Mouse (Mus musculus) neural tube, embryonic 13.5 days (tissue): ENCODE results near the gene Slc9a3r1. TPM values are rescaled to one million over a fixed set of nuclear protein-coding genes. Genes with fewer than 3 reads are reported as not detected.

ENCODE experiments used
- ATAC-seq: fragments of 200-750 bp; cut with Nextera tagmentation; 2 replicates; pipeline ENCODE4 v1.8.0; 2017; ENCODE audit warnings: low read depth, mild to moderate bottlenecking, moderate TSS enrichment, moderate library complexity
- H3K27ac ChIP-seq: fragments of 300-500 bp; sonication (generic); replicated peaks from 2 replicates; pipeline ENCODE4 v1.5.1; 2015; ENCODE audit warnings: moderate library complexity, mild to moderate bottlenecking, inconsistent platforms
- H3K27me3 ChIP-seq: fragments of 300-500 bp; sonication (generic); 2 replicates; pipeline ENCODE4 v1.6.1; 2015; ENCODE audit warnings: mild to moderate bottlenecking, inconsistent platforms
- H3K36me3 ChIP-seq: fragments of 300-500 bp; sonication (generic); 2 replicates; pipeline ENCODE4 v1.6.1; 2015; ENCODE audit warnings: mild to moderate bottlenecking, inconsistent platforms
- H3K4me1 ChIP-seq: fragments of 300-500 bp; sonication (generic); replicated peaks from 2 replicates; pipeline ENCODE4 v1.6.1; 2015; ENCODE audit warnings: inconsistent platforms
- H3K4me2 ChIP-seq: fragments of 300-500 bp; sonication (generic); 2 replicates; pipeline ENCODE4 v1.6.1; 2015; ENCODE audit warnings: inconsistent platforms, mild to moderate bottlenecking, moderate library complexity
- H3K4me3 ChIP-seq: fragments of 300-500 bp; sonication (generic); 2 replicates; pipeline ENCODE4 v1.5.1; 2015; ENCODE audit warnings: mild to moderate bottlenecking, inconsistent platforms
- H3K9ac ChIP-seq: fragments of 300-500 bp; sonication (generic); 2 replicates; pipeline ENCODE4 v1.6.1; 2015; ENCODE audit warnings: moderate library complexity, mild to moderate bottlenecking, inconsistent platforms
- H3K9me3 ChIP-seq: fragments of 300-500 bp; sonication (generic); 2 replicates; pipeline ENCODE4 v1.6.1; 2016; ENCODE audit warnings: inconsistent platforms
- WGBS: fragments of 180-500 bp; shearing (Covaris S2); methylation state at CpG from one replicate; pipeline ENCODE4 v1.1.7; 2015; 5-methylcytosine and 5-hydroxymethylcytosine counted together
- polyA plus RNA-seq: library from polyadenylated mRNA; unstranded; fragments of >200 nt; fragmentation: Nextera tagmentation; extraction: Ambion mirVana; gene quantifications from 2 replicates; pipeline ENCODE4 v1.2.1, GENCODE M21; 2015

Slc9a3r1 gene
- polyA plus RNA-seq, 1 experiment from 2014 or later: 58.1 TPM

- peaks cover 18% of the 10 kb centered on the region for H3K4me1 ChIP-seq
- H3K9me3 ChIP-seq: 0 out of 2 replicates have a peak, but pooled peaks cover 4% of the 10 kb centered on the region
- H3K36me3 ChIP-seq: no peaks in the 10 kb centered on the region
- no peak overlapping the region for H3K27ac ChIP-seq
- H3K4me3 ChIP-seq: no peak overlapping the region
- ATAC-seq: no peak
- no peak overlapping the region for H3K9ac ChIP-seq
- WGBS: 78% methylated on average over 9 of the region's 9 CpGs
- no peak overlapping the region for H3K4me2 ChIP-seq
- H3K27me3 ChIP-seq: peaks cover 50% of the 10 kb centered on the region
Measured at GRCm38 (mm10) chr11:115153088-115153487, 10.1 kb upstream of the Slc9a3r1 start.

GRCm38 (mm10) chr11:115153699-115154292, 9.3 kb upstream of the Slc9a3r1 start:
- Histone ChIP-seq H3K27ac (no peak overlapping the region), H3K4me3 (peak overlapping the region; percentile 27), H3K27me3 (peaks cover 50% of the 10 kb centered on the region), H3K4me2 (peak overlapping the region; percentile 44), H3K9me3 (0 out of 2 replicates have a peak, but pooled peaks cover 4% of the 10 kb centered on the region), H3K36me3 (no peaks in the 10 kb centered on the region), H3K4me1 (peaks cover 18% of the 10 kb centered on the region), H3K9ac (no peak overlapping the region)
- WGBS: 1% methylated on average over 35 of the region's 35 CpGs
- ATAC-seq: peak; percentile 52

GRCm38 (mm10) chr11:115155053-115155634, 8.0 kb upstream of the Slc9a3r1 start:
- Histone ChIP-seq H3K27ac (no peak overlapping the region), H3K4me2 (no peak overlapping the region), H3K4me1 (peaks cover 18% of the 10 kb centered on the region), H3K36me3 (no peaks in the 10 kb centered on the region), H3K9ac (no peak overlapping the region), H3K27me3 (peaks cover 50% of the 10 kb centered on the region), H3K9me3 (no peaks in the 10 kb centered on the region), H3K4me3 (no peak overlapping the region)
- 4% methylated on average over 5 of the region's 5 CpGs for WGBS
- ATAC-seq: no peak

GRCm38 (mm10) chr11:115157933-115158719, 5.0 kb upstream of the Slc9a3r1 start:
- Histone ChIP-seq H3K9me3 (no peaks in the 10 kb centered on the region), H3K9ac (no peak overlapping the region), H3K27me3 (peaks cover 66% of the 10 kb centered on the region), H3K36me3 (no peaks in the 10 kb centered on the region), H3K4me1 (peaks cover 16% of the 10 kb centered on the region), H3K4me2 (no peak overlapping the region), H3K4me3 (no peak overlapping the region), H3K27ac (no peak overlapping the region)
- no peak for ATAC-seq
- WGBS: 34% methylated on average over 12 of the region's 12 CpGs

- peaks cover 31% of the 10 kb centered on the region for H3K4me1 ChIP-seq
- H3K36me3 ChIP-seq: no peaks in the 10 kb centered on the region
- no peak overlapping the region for H3K4me2 ChIP-seq
- no peak overlapping the region for H3K9ac ChIP-seq
- 51% methylated on average over 11 of the region's 11 CpGs for WGBS
- H3K9me3 ChIP-seq: no peaks in the 10 kb centered on the region
- peaks cover 66% of the 10 kb centered on the region for H3K27me3 ChIP-seq
- H3K4me3 ChIP-seq: no peak overlapping the region
- no peak for ATAC-seq
- no peak overlapping the region for H3K27ac ChIP-seq
Measured at GRCm38 (mm10) chr11:115160016-115160797, 2.9 kb upstream of the Slc9a3r1 start.

- H3K36me3 ChIP-seq: no peaks in the 10 kb centered on the region
- ATAC-seq: no peak
- WGBS: 38% methylated on average over 10 of the region's 10 CpGs
- H3K9me3 ChIP-seq: no peaks in the 10 kb centered on the region
- H3K4me3 ChIP-seq: no peak overlapping the region
- H3K4me2 ChIP-seq: no peak overlapping the region
- peaks cover 66% of the 10 kb centered on the region for H3K27me3 ChIP-seq
- no peak overlapping the region for H3K9ac ChIP-seq
- peaks cover 40% of the 10 kb centered on the region for H3K4me1 ChIP-seq
- no peak overlapping the region for H3K27ac ChIP-seq
Measured at GRCm38 (mm10) chr11:115160883-115161577, 2.1 kb upstream of the Slc9a3r1 start.

GRCm38 (mm10) chr11:115161578-115162204, 1.4 kb upstream of the Slc9a3r1 start:
- H3K27ac ChIP-seq: no peak overlapping the region
- H3K36me3 ChIP-seq: no peaks in the 10 kb centered on the region
- no peaks in the 10 kb centered on the region for H3K9me3 ChIP-seq
- WGBS: 74% methylated on average over 9 of the region's 9 CpGs
- H3K4me2 ChIP-seq: no peak overlapping the region
- H3K4me3 ChIP-seq: no peak overlapping the region
- H3K27me3 ChIP-seq: peaks cover 61% of the 10 kb centered on the region
- no peak for ATAC-seq
- no peak overlapping the region for H3K9ac ChIP-seq
- H3K4me1 ChIP-seq: peaks cover 43% of the 10 kb centered on the region

- ATAC-seq: no peak
- WGBS: 35% methylated on average over 9 of the region's 9 CpGs
- no peaks in the 10 kb centered on the region for H3K36me3 ChIP-seq
- 0 out of 2 replicates have a peak overlapping the region, but pooled peaks have one; percentile 63 for H3K4me3 ChIP-seq
- peaks cover 43% of the 10 kb centered on the region for H3K4me1 ChIP-seq
- no peaks in the 10 kb centered on the region for H3K9me3 ChIP-seq
- H3K4me2 ChIP-seq: peak overlapping the region; percentile 77
- H3K9ac ChIP-seq: no peak overlapping the region
- H3K27ac ChIP-seq: no peak overlapping the region
- peaks cover 56% of the 10 kb centered on the region for H3K27me3 ChIP-seq
Measured at GRCm38 (mm10) chr11:115162205-115162601, 938 bp upstream of the Slc9a3r1 start.

GRCm38 (mm10) chr11:115163568-115164150, 518 bp downstream of the Slc9a3r1 start:
- Histone ChIP-seq H3K9ac (peak overlapping the region; percentile 72), H3K4me2 (peak overlapping the region; percentile 77), H3K27ac (0 out of 2 replicates have a peak overlapping the region, but pooled peaks have one; percentile 42), H3K4me3 (peak overlapping the region; percentile 63), H3K27me3 (peaks cover 53% of the 10 kb centered on the region), H3K4me1 (peaks cover 43% of the 10 kb centered on the region), H3K36me3 (no peaks in the 10 kb centered on the region), H3K9me3 (no peaks in the 10 kb centered on the region)
- ATAC-seq: peak; percentile 57
- under 1% methylated on average over 47 of the region's 47 CpGs for WGBS

- Histone ChIP-seq H3K9me3 (no peaks in the 10 kb centered on the region), H3K27me3 (peaks cover 53% of the 10 kb centered on the region)
Measured at GRCm38 (mm10) chr11:115164341-115164975, 1.3 kb downstream of the Slc9a3r1 start.

More at GRCm38 (mm10) chr11:115164341-115164975, 1.3 kb downstream of the Slc9a3r1 start:
- no peaks in the 10 kb centered on the region for H3K36me3 ChIP-seq
- peak overlapping the region; percentile 72 for H3K9ac ChIP-seq
- peak overlapping the region; percentile 63 for H3K4me3 ChIP-seq
- ATAC-seq: no peak
- H3K4me2 ChIP-seq: peak overlapping the region; percentile 77
- H3K27ac ChIP-seq: no peak overlapping the region
- WGBS: under 1% methylated on average over 13 of the region's 14 CpGs
- peaks cover 43% of the 10 kb centered on the region for H3K4me1 ChIP-seq
